Mouse (Mus musculus) intestine, postnatal 0 days (tissue): ENCODE measurements at regions not wholly inside any gene's neighbourhood (a gene's known extent, or its start where the extent isn't known, plus 50 kb on each side); places are given as distances from the start of the nearest gene placed in this dataset.

Experiments
- ATAC-seq: fragments of 200-750 bp; cut with Nextera tagmentation; 2 replicates; pipeline ENCODE4 v1.8.0; 2017; ENCODE audit warnings: mild to moderate bottlenecking, moderate TSS enrichment, moderate library complexity
- H3K27ac ChIP-seq: fragments of 300-500 bp; sonication (generic); 2 replicates; pipeline ENCODE4 v1.5.1; 2014; ENCODE audit warnings: mild to moderate bottlenecking, low read depth, low read length, moderate library complexity
- H3K27me3 ChIP-seq: fragments of 300-500 bp; sonication (generic); replicated peaks from 2 replicates; pipeline ENCODE4 v1.6.1; 2014; ENCODE audit warnings: low read length, mixed read lengths; ENCODE audit not compliant: control insufficient read depth, insufficient read depth
- H3K36me3 ChIP-seq: fragments of 300-500 bp; sonication (generic); 2 replicates; pipeline ENCODE4 v1.6.1; 2014; ENCODE audit warnings: mild to moderate bottlenecking, moderate library complexity; ENCODE audit not compliant: control insufficient read depth, insufficient read depth
- H3K4me1 ChIP-seq: fragments of 300-500 bp; sonication (generic); replicated peaks from 2 replicates; pipeline ENCODE4 v1.6.1; 2014; ENCODE audit warnings: antibody characterized with exemption, low read length, mixed read lengths; ENCODE audit not compliant: control insufficient read depth, insufficient read depth
- H3K4me2 ChIP-seq: fragments of 300-500 bp; sonication (generic); replicated peaks from 2 replicates; pipeline ENCODE4 v1.6.1; 2014; ENCODE audit warnings: low read depth, mild to moderate bottlenecking, moderate library complexity
- H3K4me3 ChIP-seq: fragments of 300-500 bp; sonication (generic); 2 replicates; pipeline ENCODE4 v1.5.1; 2014; ENCODE audit warnings: low read depth, low read length
- H3K9ac ChIP-seq: fragments of 300-500 bp; sonication (generic); 2 replicates; pipeline ENCODE4 v1.6.1; 2014; ENCODE audit warnings: mild to moderate bottlenecking, low read depth, low read length
- H3K9me3 ChIP-seq: fragments of 300-500 bp; sonication (generic); 2 replicates; pipeline ENCODE4 v1.6.1; 2016; ENCODE audit warnings: mixed run types; ENCODE audit not compliant: control insufficient read depth
- CTCF ChIP-seq: sonication (generic); IDR thresholded peaks from 2 replicates; pipeline ENCODE4 v1.5.1; 2016; ENCODE audit warnings: low read depth, mild to moderate bottlenecking, control low read depth, antibody characterized with exemption, moderate library complexity
- WGBS: fragments of 180-500 bp; shearing (Covaris S2); extraction: QIAGEN DNeasy Blood & Tissue Kit; methylation state at CpG from one replicate; pipeline ENCODE4 v1.1.7; 2014; 5-methylcytosine and 5-hydroxymethylcytosine counted together

- Histone ChIP-seq H3K9ac (no peak overlapping the region), H3K27me3 (no peaks in the 10 kb centered on the region), H3K9me3 (no peaks in the 10 kb centered on the region), H3K4me2 (no peak overlapping the region), H3K4me3 (no peak overlapping the region), H3K27ac (no peak overlapping the region), H3K4me1 (no peaks in the 10 kb centered on the region), H3K36me3 (no peaks in the 10 kb centered on the region)
- no peak for ATAC-seq
- 81% methylated on average over 5 of the region's 5 CpGs for WGBS
- TF ChIP-seq CTCF: no peak
Observed at GRCm38 (mm10) chr7:129207029-129207428, 49.8 kb upstream of the Plpp4 start.
